ENCODE assay signal across 23 mouse cellular contexts in genomic region chr5:114286872-114287571, GRCm38 (mm10). TPM values are rescaled to one million over a fixed set of nuclear protein-coding genes. Genes with fewer than 3 reads are reported as not detected.
DNase-seq lines count a peak whose midpoint lies in the region; ATAC-seq and TF ChIP-seq lines count a peak whose summit lies in the region.
"Had no signal": no experiment of that assay in that cellular context is flagged by ENCODE, and none has a peak within 500 bp of the region (broad histone marks: within the 10 kb centered on the region; RNA-seq: fewer than 3 reads in every experiment).

No protein-coding gene starts in this region.

- intact Hi-C loops in heart, postnatal 25 days (cut with DNase I): no loop called here
- intact Hi-C loops in left cerebral cortex, postnatal 14 days (cut with DNase I): no loop called here

- no peak overlapping the region for H3K4me2 ChIP-seq in forebrain, embryonic 16.5 days (ENCODE audit: low read length)
- H3K4me2 ChIP-seq: embryonic facial prominence, embryonic 12.5 days; forebrain, embryonic 13.5 days; forebrain, embryonic 15.5 days had no signal

- H3K4me1 ChIP-seq in E14TG2a.4 (replicated peaks; ENCODE audit: low read depth, low read length) (peaks cover 44% of the 10 kb centered on the region), ES-E14 (ENCODE audit: control insufficient read depth in 2 of 2, insufficient read depth in 2 of 2, low read length in 2 of 2, poor library complexity in 1 of 2) (peaks cover 0 to 2% of the 10 kb centered on the region in 2 experiments; a peak in 1 of 4 replicates)
- peaks cover 13% of the 10 kb centered on the region for H3K4me1 ChIP-seq in forebrain, embryonic 16.5 days (replicated peaks; ENCODE audit: control insufficient read depth, insufficient read depth, low read length)

- H3K9ac ChIP-seq in ES-E14 (ENCODE audit: insufficient read depth, low read depth, low read length, poor library complexity, severe bottlenecking): no peak overlapping the region
- no peak overlapping the region for H3K9ac ChIP-seq in forebrain, embryonic 16.5 days (replicated peaks; ENCODE audit: low read depth, low read length)
- H3K9ac ChIP-seq: embryonic facial prominence, embryonic 12.5 days; forebrain, embryonic 13.5 days; forebrain, embryonic 15.5 days had no signal

- no peak for TF ChIP-seq CTCF in E14TG2a.4 (conservative IDR thresholded peaks at IDR 0.05; ENCODE audit: low read length)

- in situ Hi-C loops in ES-E14 (cut with MboI; ENCODE audit: low sequenced_read_pairs in 2 of 2, unreplicated experiment in 2 of 2): no loop called here

- H3K27ac ChIP-seq in ES-E14 (ENCODE audit: insufficient read depth, low read depth, low read length, poor library complexity, severe bottlenecking): no peak overlapping the region
- no peak overlapping the region for H3K27ac ChIP-seq in forebrain, embryonic 16.5 days (ENCODE audit: low read length)
- H3K27ac ChIP-seq: embryonic facial prominence, embryonic 10.5 days; embryonic facial prominence, embryonic 12.5 days; forebrain, embryonic 13.5 days; forebrain, embryonic 15.5 days had no signal

- no peak for ATAC-seq in forebrain, embryonic 16.5 days
- ATAC-seq: forebrain, embryonic 13.5 days; forebrain, embryonic 15.5 days had no signal

- no peak for DNase-seq in ES-E14 (ENCODE audit: low read depth, low spot score)
- DNase-seq in ZHBTc4 (ENCODE audit: low read depth, low spot score): peak; percentile 80
- no peak for DNase-seq in adrenal gland, postnatal 25 days
- DNase-seq in heart, postnatal 25 days (ENCODE audit: low spot score): no peak
- no peak for DNase-seq in left cerebral cortex, postnatal 14 days (ENCODE audit: low spot score in 2 of 2)
- DNase-seq: adrenal gland, adult 2 months; adrenal gland, postnatal 10 days; adrenal gland, postnatal 36 days; cerebellum, adult 11-12 months; cerebellum, adult 2 months; cerebellum, adult 9-10 months; cerebellum, postnatal 10 days; cerebellum, postnatal 25 days had no signal

- 87% methylated on average over 16 of the region's 16 CpGs for WGBS in forebrain, embryonic 16.5 days

- no peaks in the 10 kb centered on the region for H3K36me3 ChIP-seq in E14TG2a.4 (ENCODE audit: insufficient read depth, low read length)
- H3K36me3 ChIP-seq in ES-E14 (ENCODE audit: control insufficient read depth, insufficient read depth, low read length, poor library complexity, severe bottlenecking): no peaks in the 10 kb centered on the region
- H3K36me3 ChIP-seq in forebrain, embryonic 16.5 days (ENCODE audit: control insufficient read depth, insufficient read depth): no peaks in the 10 kb centered on the region
- H3K36me3 ChIP-seq: embryonic facial prominence, embryonic 10.5 days; embryonic facial prominence, embryonic 12.5 days; forebrain, embryonic 15.5 days had no signal

- H3K9me3 ChIP-seq in E14TG2a.4 (ENCODE audit: low read length) (no peaks in the 10 kb centered on the region), ES-E14 (ENCODE audit: control insufficient read depth, insufficient read depth, low read depth, low read length) (no peaks in the 10 kb centered on the region)
- H3K9me3 ChIP-seq in forebrain, embryonic 16.5 days (ENCODE audit: control insufficient read depth, low read length): no peaks in the 10 kb centered on the region
- H3K9me3 ChIP-seq: embryonic facial prominence, embryonic 10.5 days; embryonic facial prominence, embryonic 12.5 days; forebrain, embryonic 13.5 days; forebrain, embryonic 15.5 days had no signal

- peaks cover 19% of the 10 kb centered on the region for H3K27me3 ChIP-seq in E14TG2a.4 (ENCODE audit: insufficient read depth, low read length)
- no peaks in the 10 kb centered on the region for H3K27me3 ChIP-seq in forebrain, embryonic 16.5 days (replicated peaks; ENCODE audit: control insufficient read depth, insufficient read depth, low read length)
- H3K27me3 ChIP-seq: forebrain, embryonic 15.5 days had no signal

- H3K4me3 ChIP-seq in E14TG2a.4 (replicated peaks; ENCODE audit: low read length) (peak overlapping the region; percentile 20; the same call in 1 of the 2 replicates), ES-E14 (ENCODE audit: insufficient read depth in 1 of 2, low read depth in 1 of 2, low read length in 2 of 2, poor library complexity in 1 of 2, severe bottlenecking in 1 of 2) (0 out of 4 replicates have a peak overlapping the region, but pooled peaks of 1 of the 2 experiments have one; percentile 17)
- H3K4me3 ChIP-seq in forebrain, embryonic 16.5 days (replicated peaks; ENCODE audit: low read length): no peak overlapping the region
- H3K4me3 ChIP-seq: embryonic facial prominence, embryonic 10.5 days; embryonic facial prominence, embryonic 12.5 days; forebrain, embryonic 13.5 days; forebrain, embryonic 15.5 days had no signal

TF ChIP-seq in ES-E14, 5 proteins besides CTCF, POLR2A, EP300 and RAD21:
- peak; percentile 69 for TF ChIP-seq ZNF384 (IDR thresholded peaks at IDR 0.05; ENCODE audit: low read depth, low read length)
- TF ChIP-seq CHD2 (IDR thresholded peaks at IDR 0.05; ENCODE audit: low read depth, low read length): no peak

RNA-seq across cellular contexts. Expression of gene Myo1h, which starts 1.9 kb away (rescaled TPM):
- total RNA-seq in ES-E14 (2012; rRNA removed): 3.6 and 5.6 TPM in 2 replicates
- 0.65 and 0.91 TPM in 2 replicates for polyA plus RNA-seq in forebrain, embryonic 16.5 days (2015; fragmentation: Nextera tagmentation; extraction: Ambion mirVana)
- total RNA-seq in adrenal gland, postnatal 25 days (2021): 0.21 and 0.62 TPM in 2 replicates
- total RNA-seq in heart, postnatal 25 days (2021): not detected
- total RNA-seq in left cerebral cortex, postnatal 14 days (2021): 1 to 10 TPM; 2.7 to 2.8 TPM
- polyA plus RNA-seq: adrenal gland, adult 2 months had no signal

RNA-seq across cellular contexts. Expression of gene Foxn4, which starts 13.4 kb away (rescaled TPM):
- 7.5 and 10.7 TPM in 2 replicates for total RNA-seq in ES-E14 (2012; rRNA removed)
- 0.24 and 0.68 TPM in 2 replicates for polyA plus RNA-seq in forebrain, embryonic 16.5 days (2015; fragmentation: Nextera tagmentation; extraction: Ambion mirVana)
- total RNA-seq in adrenal gland, postnatal 25 days (2021): not detected in 2 replicates
- total RNA-seq in heart, postnatal 25 days (2021): not detected
- total RNA-seq in left cerebral cortex, postnatal 14 days (2021): not detected
- total RNA-seq: adrenal gland, adult 2 months; adrenal gland, postnatal 10 days; adrenal gland, postnatal 36 days; MEL had no signal
- polyA plus RNA-seq: adrenal gland, adult 2 months; C2C12; cerebellum, adult 2 months; cortical plate, adult 2 months; frontal cortex, adult 2 months had no signal
